Mouse (Mus musculus): ENCODE data around the gene Ubxn4. TPM values are rescaled to one million over a fixed set of nuclear protein-coding genes. Genes with fewer than 3 reads are reported as not detected.
A peak's percentile ranks its signal among the peaks of the same experiment; 100 is the strongest.

Gene Ubxn4
- 51.9 and 73.6 TPM in 2 replicates for polyA plus RNA-seq (2015; fragmentation: Nextera tagmentation; extraction: Ambion mirVana)

DNA sequence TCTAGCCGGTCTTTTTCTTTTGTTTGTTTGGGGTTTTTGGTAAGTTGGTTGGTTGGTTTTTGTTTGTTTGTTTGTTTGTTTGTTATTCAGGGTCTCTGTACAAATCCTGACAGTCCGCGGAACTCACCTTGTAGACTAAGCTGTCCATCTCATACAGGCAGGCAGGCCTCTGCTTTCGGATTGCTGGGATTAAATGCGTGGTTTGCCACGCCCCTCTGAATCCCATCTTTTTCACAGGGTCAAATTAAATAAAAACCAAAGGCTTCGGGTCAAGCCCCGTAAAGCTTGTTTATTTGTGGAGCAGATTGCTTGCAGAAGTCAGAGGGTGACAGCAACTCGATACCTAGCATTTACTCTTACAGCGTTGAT is at the start of gene Ubxn4:
Ubxn4 (plus strand) TSS at position 338 of the 369 bp plus-strand sequence.

DNA sequence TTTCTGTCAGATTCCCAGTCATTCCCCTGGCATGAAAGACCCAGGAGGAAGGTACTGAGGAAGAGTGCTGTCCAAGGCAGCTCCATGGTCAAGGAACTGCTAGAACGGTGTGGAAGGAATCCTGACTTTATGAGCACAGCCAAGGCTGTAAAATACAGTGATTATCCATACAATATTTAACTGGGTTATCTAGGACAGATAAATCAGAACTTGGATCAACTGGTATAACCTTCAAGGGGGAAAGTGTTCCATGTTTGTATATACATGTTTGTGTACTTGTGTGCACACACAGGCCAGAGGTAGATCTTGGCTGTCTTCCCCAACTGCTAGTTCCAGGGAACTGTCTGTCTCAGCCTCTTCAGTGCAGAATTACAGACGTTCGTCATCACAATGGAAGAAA is 84.5 kb downstream of the Ubxn4 start, which contains the start of gene Lct:
Lct (minus strand) TSS at position 101 of the 400 bp plus-strand sequence.

Small RNA genes within 50 kb of the gene (microRNA-seq; reads per million reads assigned to microRNA genes)
- 84.8 reads per million, percentile 41 among the genes with 10 or more reads in this experiment for gene Mir128-1 (ENCODE audit: borderline replicate concordance, insufficient number of aligned reads)

Other genes starting within 250 kb of the Ubxn4 start
- 3.6 and 4.0 TPM in 2 replicates for gene Zranb3, start 140.9 kb upstream of the Ubxn4 start, polyA plus RNA-seq (2015; fragmentation: Nextera tagmentation; extraction: Ambion mirVana)
- 32.7 and 41.9 TPM in 2 replicates for gene R3hdm1, start 140.7 kb upstream of the Ubxn4 start, polyA plus RNA-seq (2015; fragmentation: Nextera tagmentation; extraction: Ambion mirVana)
- gene Lct, start 84.4 kb downstream of the Ubxn4 start, polyA plus RNA-seq (2015; fragmentation: Nextera tagmentation; extraction: Ambion mirVana): 0.08 and 1.1 TPM in 2 replicates
- gene Mcm6, start 115.7 kb downstream of the Ubxn4 start, polyA plus RNA-seq (2015; fragmentation: Nextera tagmentation; extraction: Ambion mirVana): 63.3 and 99.2 TPM in 2 replicates
- gene Dars, start 173.4 kb downstream of the Ubxn4 start, polyA plus RNA-seq (2015; fragmentation: Nextera tagmentation; extraction: Ambion mirVana): 134 and 182 TPM in 2 replicates

Measured in adrenal gland, postnatal 0 days (tissue).